Mouse (Mus musculus): ENCODE data around the gene Fam98c. TPM values are rescaled to one million over a fixed set of nuclear protein-coding genes. Genes with fewer than 3 reads are reported as not detected.

Gene Fam98c
- total RNA-seq, 2 experiments from 2014 or later, result 9.1 to 9.4 TPM

GRCm38 (mm10) chr7:29118142-29118851, 37.7 kb downstream of the Fam98c start:
- DNase-seq (ENCODE audit: low spot score), result no peak

- DNase-seq (ENCODE audit: low spot score), result no peak
Measured at GRCm38 (mm10) chr7:29108992-29109955, 46.8 kb downstream of the Fam98c start.

Other genes starting within 250 kb of the Fam98c start
- 10 to 100 TPM; 29.6 to 46.1 TPM for gene Actn4, start 193.9 kb downstream of the Fam98c start, total RNA-seq (2021)
- gene Eif3k, start 174.4 kb downstream of the Fam98c start, total RNA-seq (2021), result 100 to 1,000 TPM; 128 TPM
- under 1 TPM; 0.24 to 0.59 TPM for gene Map4k1, start 174.2 kb downstream of the Fam98c start, total RNA-seq (2021)
- gene Ryr1, start 31.1 kb downstream of the Fam98c start, total RNA-seq (2021), result 1,000 to 10,000 TPM; 1,704 to 1,734 TPM
- gene Rasgrp4, start 21.4 kb downstream of the Fam98c start, total RNA-seq (2021), result under 1 TPM; 0.52 to 0.62 TPM
- gene Ggn, start 14.0 kb upstream of the Fam98c start, total RNA-seq (2021), result under 1 TPM; 0.27 to 0.33 TPM
- 1 to 10 TPM; 1.9 to 3.1 TPM for gene Spred3, start 14.2 kb upstream of the Fam98c start, total RNA-seq (2021)
- gene Psmd8, start 24.5 kb upstream of the Fam98c start, total RNA-seq (2021), result 100 to 1,000 TPM; 202 to 256 TPM
- under 1 TPM; 0.14 to 0.47 TPM for gene Catsperg1, start 57.8 kb upstream of the Fam98c start, total RNA-seq (2021)
- gene Kcnk6, start 76.3 kb upstream of the Fam98c start, total RNA-seq (2021), result under 1 TPM; 0.71 to 0.93 TPM
- 10 to 100 TPM; 38.1 to 38.4 TPM for gene Yif1b, start 82.1 kb upstream of the Fam98c start, total RNA-seq (2021)
- 1 to 10 TPM in 1 of 2 experiments, under 1 TPM in 1; 0.66 to 1.1 TPM for gene 2200002D01Rik, start 92.2 kb upstream of the Fam98c start, total RNA-seq (2021)
- 10 to 100 TPM in 1 of 2 experiments, 1 to 10 TPM in 1; 8.2 to 14.7 TPM for gene Spint2, start 125.7 kb upstream of the Fam98c start, total RNA-seq (2021)
- 1 to 10 TPM; 3.3 to 3.4 TPM for gene Ppp1r14a, start 133.1 kb upstream of the Fam98c start, total RNA-seq (2021)
- gene Dpf1, start 147.7 kb upstream of the Fam98c start, total RNA-seq (2021), result 1 to 10 TPM; 2.4 to 2.7 TPM

Measured in gastrocnemius, adult 18-20 months (tissue).